Mouse (Mus musculus): ENCODE results near the gene Met. TPM values are rescaled to one million over a fixed set of nuclear protein-coding genes. Genes with fewer than 3 reads are reported as not detected.

Met gene
- 1 to 10 TPM; 1.1 to 2.5 (median 1.7) TPM for total RNA-seq (2022)

DNA sequence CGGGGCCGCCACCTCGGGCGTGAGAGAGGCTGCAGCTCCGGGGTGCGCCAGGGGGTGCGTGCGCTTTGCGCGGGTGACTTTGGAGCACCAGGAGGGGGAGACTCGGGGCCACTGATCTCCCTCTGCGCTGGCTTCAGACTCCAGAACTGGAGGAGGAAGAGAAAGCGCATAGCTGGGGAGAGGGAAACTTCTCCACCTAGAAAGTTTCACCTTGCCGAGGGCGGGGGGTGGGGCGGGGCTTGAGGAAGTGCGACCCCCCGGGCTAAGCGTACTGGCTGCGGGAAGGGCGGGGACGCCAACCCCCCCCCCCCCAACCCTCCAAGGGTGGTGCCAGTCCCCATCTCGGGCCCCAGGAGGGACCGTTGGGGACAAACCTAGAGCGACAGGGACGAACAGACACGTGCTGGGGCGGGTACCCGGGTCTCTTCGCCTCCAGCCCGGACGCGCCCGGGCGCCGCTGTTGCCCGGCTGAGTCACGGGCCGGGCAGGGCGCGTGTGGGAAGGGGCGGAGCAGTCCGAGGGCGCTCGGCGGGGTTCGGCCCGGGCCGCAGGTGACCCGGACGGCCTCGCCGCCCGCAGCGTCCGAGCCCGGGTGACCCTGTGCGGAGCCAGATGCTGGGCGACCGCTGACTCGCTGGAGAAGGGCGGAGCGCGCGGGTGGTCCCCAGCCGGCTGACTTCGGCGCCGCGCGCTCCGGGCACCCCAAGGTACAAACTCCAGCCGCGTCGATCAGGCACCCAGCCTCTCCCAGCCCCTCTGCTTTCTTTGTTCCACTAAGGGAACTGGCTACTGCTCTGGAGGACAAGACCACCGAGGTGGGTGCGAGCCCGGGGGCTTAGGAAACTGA lies at the start of gene Met:
Gene Met (plus strand): TSS at position 367 of the 847 bp plus-strand sequence.
- DNase-seq (ENCODE audit: low spot score): no peak

DNA sequence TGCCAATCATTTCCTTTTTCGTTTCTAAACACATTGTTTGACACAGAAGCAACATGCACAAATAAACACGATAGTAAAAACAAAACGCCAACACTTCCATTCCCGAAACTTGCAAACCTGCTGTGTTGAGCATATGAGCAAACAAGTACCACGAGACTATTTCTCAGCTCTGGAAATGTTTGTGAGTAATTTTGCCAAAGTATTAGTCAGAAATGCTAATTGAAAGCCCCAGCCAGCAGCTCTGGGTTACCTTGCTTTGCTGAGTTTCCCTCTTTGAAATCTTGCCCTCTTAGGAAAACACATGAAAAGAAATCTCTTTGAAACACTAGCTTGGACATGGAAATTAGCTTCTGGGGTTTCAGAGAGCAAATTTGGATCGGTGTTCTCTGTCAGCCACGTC lies 45.4 kb upstream of the Met start:
- no peak for DNase-seq (ENCODE audit: low spot score)

DNA sequence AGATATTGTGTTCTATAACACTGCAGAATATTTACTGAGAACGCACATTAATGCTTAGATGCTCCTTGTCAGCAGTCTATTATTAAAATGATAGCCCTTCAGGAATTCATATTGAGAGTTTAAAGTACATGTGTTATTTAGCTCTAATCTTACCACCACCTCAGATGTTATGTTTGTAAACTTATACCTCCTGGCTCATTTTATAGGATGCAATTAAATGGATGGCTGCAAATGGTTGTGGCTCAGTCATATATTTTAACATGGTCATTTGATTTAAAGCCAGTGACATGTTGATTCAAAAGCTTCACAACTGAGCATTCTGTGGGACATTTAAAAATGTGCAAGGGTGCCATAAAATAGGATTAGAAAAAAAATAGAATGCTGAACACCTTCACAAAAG lies 41.2 kb upstream of the Met start:
- no peak for DNase-seq (ENCODE audit: low spot score)

DNA sequence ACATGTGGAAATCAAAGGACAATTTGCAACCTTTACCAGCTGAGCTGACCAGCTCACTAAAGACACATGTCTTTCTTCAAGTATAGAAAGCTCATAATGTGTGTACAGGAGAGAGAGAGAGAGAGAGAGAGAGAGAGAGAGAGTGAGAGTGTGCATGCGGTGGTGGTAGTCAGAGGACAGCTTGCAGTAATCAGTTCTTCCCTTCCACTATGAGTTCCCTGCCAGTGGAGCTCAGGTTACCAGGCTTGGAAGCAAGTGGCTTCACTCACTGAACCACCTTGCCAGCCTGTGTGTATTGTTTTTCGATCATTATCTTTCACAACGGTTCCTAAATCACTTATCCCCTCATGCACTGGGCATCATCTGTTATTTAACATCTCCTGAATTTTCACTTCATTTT lies 34.6 kb upstream of the Met start:
- no peak for DNase-seq (ENCODE audit: low spot score)

DNA sequence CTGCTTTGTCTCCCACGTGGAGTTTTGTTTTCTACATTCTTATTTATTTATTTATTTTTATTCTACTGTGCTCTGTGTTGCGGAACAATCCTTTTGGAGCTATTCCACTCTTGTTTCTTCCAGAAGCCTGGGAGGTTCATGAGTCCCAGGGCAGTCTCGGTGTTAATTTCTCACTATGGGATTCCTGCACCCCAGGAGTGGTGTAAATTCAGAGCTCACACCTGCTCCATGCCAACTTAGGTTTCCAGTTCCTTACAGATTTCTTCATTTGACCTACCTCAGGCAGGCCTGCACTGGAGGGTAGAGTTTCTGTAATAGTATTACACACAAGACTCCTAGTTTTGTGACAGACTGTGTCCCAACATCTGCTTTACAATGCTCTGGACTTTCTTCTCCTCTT lies 34.0 kb upstream of the Met start:
- no peak for DNase-seq (ENCODE audit: low spot score)

DNA sequence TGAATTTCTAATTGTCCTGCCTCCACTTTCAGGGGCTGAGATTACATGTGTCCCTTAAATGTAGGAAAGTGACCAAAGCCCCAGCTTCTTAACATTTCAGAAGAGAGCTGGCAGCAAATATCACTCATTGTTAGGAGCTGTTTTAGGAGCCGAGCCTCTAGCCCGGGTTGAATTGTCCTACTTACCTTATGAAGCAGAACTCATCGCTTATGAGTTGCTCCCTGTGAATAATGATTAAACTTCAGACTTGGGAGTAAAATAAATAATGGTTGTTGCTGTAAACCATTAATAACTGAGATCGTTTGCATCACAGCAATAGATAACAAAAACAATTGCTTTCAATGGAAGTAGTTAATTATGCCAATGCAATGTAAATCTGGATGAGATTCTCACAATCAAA lies 20.3 kb upstream of the Met start:
- DNase-seq (ENCODE audit: low spot score): no peak

DNA sequence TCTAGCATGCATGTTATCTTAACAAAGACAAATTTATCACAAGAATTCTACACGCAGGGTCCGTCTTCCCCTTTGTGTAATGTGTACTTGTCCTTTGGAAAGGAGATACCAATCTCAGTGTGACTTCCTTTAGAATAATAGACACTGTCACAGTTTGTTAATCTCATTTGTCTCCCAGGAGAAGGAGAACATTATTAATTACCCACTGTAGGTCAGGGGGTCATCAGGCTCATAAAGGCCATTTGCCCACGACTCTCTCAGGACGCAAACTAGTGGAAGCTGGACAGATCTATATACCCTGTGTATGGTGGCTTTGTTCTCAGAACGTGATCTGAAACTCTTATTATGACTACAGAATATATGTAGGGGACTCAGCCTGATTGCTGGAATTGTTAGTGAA lies 12.3 kb upstream of the Met start:
- no peak for DNase-seq (ENCODE audit: low spot score)

DNA sequence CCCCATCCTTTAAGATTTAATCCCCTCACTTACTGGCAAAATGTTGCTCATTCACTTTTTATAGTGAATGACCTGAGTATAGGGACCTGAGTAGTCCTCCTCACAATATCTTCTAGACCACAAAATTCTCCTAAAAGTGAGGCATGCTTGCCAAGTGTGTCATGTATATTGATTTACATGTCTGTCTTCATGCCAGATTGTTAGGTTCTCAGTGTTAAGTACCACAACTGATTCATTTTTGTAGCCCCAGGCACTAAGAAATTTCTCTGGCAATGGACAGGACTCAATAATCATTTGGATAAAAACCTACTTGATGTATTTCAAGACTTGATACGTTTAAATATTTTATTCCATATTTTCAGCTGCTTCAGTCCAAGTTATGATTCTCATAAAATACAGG lies 8.5 kb upstream of the Met start:
- no peak for DNase-seq (ENCODE audit: low spot score)

DNA sequence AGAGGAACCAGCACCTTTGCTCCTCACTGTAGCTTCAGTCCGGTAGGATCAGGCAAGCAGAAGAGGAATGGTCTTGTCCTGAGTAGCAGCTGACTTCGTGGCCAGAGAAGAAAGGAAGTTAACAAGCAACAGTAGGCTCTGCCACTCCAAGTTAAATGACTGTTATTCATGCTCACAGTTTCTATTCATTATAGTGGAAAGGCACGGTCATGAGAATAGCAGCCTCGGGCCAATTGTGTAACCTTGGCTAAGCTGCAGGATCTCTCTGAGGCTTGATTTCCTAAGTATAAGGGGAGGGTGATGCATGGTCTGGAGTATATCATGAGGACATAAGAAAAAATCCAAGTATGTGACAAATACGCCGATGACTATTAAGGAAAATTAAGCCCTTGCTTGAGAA lies 4.0 kb upstream of the Met start:
- no peak for DNase-seq (ENCODE audit: low spot score)

DNA sequence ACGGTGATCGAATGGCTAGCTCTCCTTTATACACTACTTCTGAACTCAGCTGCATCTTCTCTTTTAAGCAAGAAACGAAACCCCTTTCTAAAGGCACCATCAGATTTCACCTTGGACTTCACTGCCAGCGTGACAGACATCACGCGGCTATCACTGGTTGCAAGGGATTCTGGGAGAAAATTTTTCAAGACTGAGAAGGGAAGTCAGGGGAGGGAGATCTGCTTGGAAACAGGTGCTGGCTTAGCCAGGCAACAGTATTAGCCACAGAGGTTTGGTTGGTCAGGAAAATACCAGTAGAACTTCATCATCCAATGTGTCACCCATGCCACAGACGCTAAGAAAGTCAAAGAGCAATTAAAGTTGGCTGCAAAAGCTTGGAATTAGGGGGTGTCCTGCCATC lies 2.2 kb upstream of the Met start:
- DNase-seq (ENCODE audit: low spot score): no peak

DNA sequence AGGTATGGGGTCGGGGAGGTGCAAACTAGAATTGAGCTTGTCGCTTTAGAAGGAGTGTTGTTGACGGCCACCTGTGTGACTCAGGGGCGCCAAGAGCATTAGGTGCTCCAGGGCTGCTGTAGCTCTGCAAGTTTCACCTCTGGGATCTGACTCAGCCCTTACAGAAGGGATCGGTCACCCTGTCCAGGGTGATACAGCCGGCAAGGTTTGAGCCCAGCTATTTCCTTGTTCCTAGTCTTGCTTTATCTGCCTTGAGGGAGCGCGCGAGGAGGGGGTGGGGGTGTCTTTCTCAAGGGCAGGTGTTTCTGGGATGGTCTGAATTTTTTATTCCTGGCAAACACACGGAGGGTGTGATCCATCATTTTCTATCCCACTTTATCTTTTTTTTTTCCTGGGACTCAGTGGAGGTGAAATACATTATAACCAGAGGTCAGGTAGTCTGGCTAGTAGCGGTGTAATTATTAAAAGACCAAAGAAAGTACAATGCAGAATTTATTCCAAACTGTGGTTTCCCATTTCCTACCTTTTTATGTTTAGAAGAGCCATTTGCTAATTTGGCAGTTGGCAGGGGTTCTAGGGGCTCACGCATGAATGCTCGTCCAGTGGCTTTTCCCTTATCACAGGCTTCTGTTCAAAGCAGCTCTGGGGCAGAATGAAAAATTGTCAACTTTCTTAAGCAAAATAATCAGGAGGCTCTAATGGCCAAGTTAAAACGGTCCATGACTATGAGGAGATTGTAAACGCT lies 853 bp downstream of the Met start:
- no peak for DNase-seq (ENCODE audit: low spot score)

DNA sequence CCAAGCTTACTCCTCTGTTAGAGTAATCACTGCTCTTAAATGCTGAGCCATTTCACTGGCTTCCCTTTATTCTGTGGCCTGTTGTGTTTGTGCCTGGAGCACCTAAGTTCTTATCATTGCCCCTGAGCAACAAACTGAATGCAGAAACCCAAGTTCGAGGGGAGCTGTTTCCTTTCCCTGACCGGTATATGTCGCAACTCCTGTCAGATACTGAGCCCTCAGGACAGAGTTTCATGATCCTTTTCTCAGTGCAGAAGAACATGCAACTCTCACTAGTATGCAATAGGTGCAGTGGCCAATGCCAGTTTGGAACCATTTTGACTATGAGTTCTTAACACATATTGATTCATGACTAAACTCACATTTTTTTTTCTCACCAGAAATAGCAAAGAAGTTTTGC lies 2.9 kb downstream of the Met start:
- DNase-seq (ENCODE audit: low spot score): no peak

DNA sequence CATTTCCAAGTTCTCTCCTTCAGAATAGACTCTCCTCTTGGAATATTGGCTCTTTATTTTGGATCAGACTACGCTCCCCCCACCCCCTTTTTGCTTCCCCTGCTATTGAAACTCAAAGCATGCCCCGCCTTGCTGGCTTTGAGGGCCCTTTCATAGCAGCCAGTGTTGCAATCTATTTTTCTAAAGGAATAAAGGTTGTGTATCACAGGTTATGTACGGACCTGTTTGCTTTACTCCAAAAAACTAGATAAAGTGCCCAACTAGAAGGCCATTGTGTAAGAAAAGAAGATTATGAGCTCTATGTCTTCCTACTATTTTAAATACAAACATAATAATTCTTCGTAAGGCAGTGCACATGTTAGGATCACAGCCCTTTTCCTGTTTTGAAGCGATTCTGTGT lies 5.4 kb downstream of the Met start:
- DNase-seq (ENCODE audit: low spot score): no peak

DNA sequence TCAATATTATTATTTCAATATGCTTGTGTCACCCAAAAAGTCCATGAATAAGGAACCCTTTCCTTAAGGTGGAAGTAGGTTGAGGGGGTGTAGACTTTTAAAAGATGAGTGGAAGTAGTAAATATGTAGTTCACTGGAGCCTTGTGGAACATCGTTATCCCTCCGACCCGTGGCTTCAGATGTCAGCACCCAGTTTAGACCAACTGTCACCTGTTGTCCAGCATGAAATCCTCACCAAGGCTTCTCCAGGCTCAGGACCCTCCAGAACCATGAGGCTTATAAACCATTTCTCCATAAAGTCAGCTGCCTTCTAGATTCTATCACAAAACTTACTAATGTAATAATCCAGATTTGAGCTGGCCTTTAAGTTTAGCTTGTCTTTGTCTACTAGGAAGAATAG lies 9.5 kb downstream of the Met start:
- DNase-seq (ENCODE audit: low spot score): no peak

DNA sequence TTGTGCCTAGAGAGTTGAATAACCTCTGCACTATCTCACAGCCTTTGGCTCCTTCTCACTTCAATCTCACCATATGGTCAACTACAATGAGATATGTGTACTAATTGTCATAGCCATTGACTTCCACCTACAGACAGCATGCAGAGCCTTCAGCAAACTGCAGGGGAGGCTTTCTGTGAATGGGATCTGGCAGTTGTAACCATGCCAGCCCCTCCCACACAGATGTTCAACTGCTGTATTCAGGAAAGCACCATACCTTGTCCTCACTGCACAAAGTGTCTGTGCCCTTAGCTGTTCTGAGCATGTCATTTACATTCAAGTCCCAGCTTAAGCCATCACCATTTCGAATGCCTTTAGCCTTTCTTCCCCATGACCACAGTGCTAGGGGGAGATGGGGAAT lies 14.2 kb downstream of the Met start:
- DNase-seq (ENCODE audit: low spot score): no peak

DNA sequence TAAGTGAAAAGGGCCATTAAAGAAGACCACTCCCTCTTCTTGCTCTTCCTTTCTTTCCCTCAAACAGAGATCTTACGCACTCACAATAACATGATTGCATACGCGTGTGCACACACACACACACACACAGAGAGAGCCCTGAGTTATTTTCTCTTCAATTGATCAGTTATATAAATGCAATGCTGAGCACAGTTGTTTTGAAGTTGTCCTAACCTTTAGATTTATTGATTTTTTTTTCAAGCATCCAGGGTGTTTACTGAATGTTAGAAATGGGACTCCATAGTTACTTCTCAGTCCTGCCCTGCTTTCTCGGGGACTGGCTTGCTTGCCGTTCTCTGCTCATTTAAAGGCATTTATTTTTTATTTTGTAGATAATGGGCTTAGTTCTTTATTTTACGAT lies 14.7 kb downstream of the Met start:
- no peak for DNase-seq (ENCODE audit: low spot score)

DNA sequence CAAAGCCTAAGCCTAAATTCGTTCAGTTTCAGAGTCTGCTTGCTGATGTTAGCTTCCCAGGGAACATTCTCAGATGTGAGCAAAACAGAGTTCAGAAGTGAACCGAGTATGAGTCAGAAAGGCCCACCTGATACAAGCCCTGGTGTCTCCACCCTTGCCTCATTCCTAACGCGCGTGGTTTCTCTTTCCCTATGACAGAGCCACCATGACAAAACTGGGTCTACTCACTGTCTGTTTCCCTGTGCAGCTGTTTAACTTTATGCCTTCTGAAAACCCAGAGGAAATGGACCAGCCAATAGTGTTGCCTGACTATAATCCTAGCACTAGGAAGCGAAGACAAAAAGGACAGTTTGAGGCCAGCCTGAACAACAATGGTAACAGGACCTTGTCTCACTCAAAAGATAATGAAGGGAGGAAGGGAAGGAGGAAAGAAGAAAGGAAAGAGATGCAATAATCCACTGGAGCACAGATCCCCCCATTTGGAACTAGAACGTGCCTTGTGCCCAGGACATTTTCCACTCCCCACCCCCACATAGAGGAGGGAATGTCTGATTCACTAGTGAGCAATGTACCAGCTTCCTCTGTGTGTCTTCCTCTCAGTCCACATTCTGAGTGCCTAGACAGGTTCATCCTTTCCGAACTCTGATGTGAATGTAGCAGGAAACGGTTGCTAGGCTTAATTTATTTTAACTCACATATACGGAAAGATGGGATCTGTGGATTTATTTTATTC lies 15.4 kb downstream of the Met start:
- no peak for DNase-seq (ENCODE audit: low spot score)

DNA sequence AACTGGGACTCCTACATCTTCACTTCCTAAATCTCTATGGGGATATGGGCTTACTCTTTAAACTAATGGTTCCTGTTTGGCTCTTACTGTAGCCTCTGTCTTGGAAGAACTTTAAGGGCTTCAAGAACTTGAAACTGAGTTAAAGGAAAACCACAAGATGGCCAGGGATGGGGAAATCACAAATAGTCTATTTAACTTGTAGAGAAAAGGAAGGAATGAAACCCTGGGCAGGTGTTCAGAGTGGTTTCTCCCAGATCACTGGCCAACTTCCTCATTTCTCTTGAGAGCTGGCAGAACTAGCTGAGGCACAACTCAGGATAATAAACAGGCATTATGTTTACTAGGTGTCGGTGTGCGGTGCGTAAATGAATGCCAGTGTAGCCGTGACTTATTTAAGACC lies 17.5 kb downstream of the Met start:
- DNase-seq (ENCODE audit: low spot score): no peak

DNA sequence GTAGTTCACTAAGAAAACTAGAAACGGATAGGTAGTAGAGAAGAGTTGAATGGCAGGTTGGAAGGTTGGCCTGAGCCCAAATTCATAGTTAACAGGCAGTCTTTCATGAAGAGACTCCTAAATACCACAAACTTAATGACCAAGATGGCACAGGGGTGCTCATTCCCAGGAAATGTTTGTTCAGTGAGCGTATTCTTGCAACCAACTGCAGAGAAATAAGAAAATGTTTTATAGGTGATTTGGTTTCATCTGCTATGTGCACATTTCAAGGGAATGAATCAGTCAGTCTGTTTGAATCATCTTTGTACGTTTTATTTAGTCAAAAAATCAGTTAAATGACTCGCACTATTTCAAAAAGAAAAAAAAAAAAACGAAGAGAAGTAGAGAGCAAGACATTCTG lies 21.6 kb downstream of the Met start:
- no peak for DNase-seq (ENCODE audit: low spot score)

DNA sequence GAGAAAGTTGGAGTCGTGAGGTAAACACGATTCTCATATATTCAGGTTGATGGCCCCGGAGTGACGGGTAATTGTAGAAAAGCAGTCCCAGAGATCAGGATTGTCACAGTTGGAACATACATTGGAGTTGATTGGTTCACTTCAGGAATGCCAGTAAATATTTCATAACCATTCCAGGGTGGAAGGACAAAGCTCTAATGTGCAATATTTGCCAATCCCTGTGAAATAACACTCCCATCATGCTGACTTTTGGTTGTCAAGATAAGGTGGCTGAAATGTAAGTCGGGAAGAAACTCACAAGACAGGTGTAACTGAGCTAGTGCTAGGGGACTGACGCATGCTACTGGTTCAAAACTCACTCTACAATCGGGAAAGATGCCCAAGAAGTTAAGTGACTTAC lies 22.2 kb downstream of the Met start:
- no peak for DNase-seq (ENCODE audit: low spot score)

DNA sequence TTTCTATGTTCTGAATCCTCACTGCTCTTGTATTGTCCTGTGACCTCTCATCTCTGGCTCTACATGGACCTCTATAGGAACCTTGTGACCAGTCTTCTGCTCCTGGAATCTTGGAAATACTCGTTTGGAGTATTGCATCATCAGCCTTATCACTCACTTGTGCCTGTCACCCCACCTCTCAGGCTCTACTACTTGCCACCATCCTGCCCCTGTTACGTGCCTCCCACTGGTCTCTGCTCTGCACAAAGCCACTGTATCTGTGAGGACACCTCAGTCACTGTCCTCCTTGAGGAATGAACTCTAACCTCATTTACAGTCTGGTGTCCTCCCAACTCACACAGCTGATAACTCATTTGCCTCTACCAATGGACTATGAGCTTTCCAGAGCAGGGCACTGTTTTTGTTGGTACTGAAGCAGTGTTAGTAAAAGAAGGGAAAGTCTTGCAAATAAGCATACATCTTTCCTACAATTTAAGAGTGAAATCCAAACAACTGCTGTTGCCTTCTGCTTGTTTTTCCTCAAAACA lies 24.8 kb downstream of the Met start:
- no peak for DNase-seq (ENCODE audit: low spot score)

DNA sequence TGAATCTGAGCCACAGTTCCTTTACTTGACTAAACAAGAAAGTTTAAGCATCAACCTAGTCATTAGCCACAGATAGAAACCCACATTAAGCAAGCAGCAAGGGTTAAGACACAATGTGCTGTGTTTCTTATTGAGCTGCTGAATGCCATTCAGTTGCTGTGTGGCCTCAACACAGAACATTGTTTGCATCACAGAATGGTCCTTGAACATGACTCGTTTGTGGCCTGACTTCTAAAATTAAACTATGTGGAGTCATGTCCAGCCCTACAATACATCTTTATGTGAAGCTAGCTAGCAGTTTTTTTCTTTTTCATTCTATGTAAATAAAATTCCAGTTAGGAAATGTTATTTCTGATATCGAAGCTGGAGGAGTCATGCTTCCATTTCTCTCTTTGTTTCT lies 27.2 kb downstream of the Met start:
- no peak for DNase-seq (ENCODE audit: low spot score)
